Mouse (Mus musculus): Measurements from ENCODE around the gene Kif3b.

DNA sequence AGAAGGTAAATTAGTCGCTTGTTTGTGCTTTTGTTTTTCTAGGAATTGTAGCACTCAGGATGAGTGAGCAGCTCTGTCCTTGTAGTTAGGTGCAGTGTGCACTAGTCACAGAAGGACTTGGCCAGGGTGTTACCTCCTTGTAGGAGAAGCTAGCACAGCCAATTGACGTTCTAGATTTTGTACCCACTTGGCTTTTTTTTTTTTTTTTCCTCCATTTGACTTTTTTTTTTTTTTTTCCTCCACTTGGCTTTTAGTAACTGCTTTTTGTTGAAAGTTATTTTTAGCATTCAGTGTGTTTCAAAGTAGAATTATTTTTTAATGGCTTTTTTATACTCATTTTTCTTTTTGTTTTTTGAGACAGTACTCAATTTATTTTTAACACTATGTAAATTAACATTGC is 63.4 kb downstream of the Kif3b start:
- TF ChIP-seq GATA1 (IDR thresholded peaks at IDR 0.05; ENCODE audit: borderline replicate concordance, low read length) (no peak), FLI1 (IDR thresholded peaks at IDR 0.05; ENCODE audit: low read length) (no peak)
